Mouse (Mus musculus) embryonic facial prominence, embryonic 13.5 days (tissue): ENCODE results near the gene Gm8334. TPM values are rescaled to one million over a fixed set of nuclear protein-coding genes. Genes with fewer than 3 reads are reported as not detected.
"Not testable (repeated sequence)": the region's sequence is repeated elsewhere in the genome, so short reads cannot be mapped to it uniquely, and the experiment has no call there.

ENCODE experiments used
- ATAC-seq: fragments of 200-750 bp; cut with Nextera tagmentation; 2 replicates; pipeline ENCODE4 v1.8.0; 2017; ENCODE audit warnings: low read depth; ENCODE audit not compliant: insufficient number of reproducible peaks, insufficient read depth, low FRiP score, low TSS enrichment
- H3K27ac ChIP-seq: fragments of 300-500 bp; sonication (generic); 2 replicates; pipeline ENCODE4 v1.5.1; 2015; ENCODE audit warnings: moderate library complexity, mild to moderate bottlenecking, inconsistent platforms
- H3K27me3 ChIP-seq: fragments of 300-500 bp; sonication (generic); 2 replicates; pipeline ENCODE4 v1.6.1; 2015; ENCODE audit warnings: mild to moderate bottlenecking, inconsistent platforms
- H3K36me3 ChIP-seq: fragments of 300-500 bp; sonication (generic); 2 replicates; pipeline ENCODE4 v1.6.1; 2015; ENCODE audit warnings: mild to moderate bottlenecking, inconsistent platforms
- H3K4me1 ChIP-seq: fragments of 300-500 bp; sonication (generic); 2 replicates; pipeline ENCODE4 v1.6.1; 2015; ENCODE audit warnings: inconsistent platforms
- H3K4me2 ChIP-seq: fragments of 300-500 bp; sonication (generic); 2 replicates; pipeline ENCODE4 v1.6.1; 2015; ENCODE audit warnings: moderate library complexity, mild to moderate bottlenecking, inconsistent platforms
- H3K4me3 ChIP-seq: fragments of 300-500 bp; sonication (generic); 2 replicates; pipeline ENCODE4 v1.5.1; 2015; ENCODE audit warnings: mild to moderate bottlenecking, inconsistent platforms
- H3K9ac ChIP-seq: fragments of 300-500 bp; sonication (generic); 2 replicates; pipeline ENCODE4 v1.6.1; 2015; ENCODE audit warnings: mild to moderate bottlenecking, inconsistent platforms
- H3K9me3 ChIP-seq: fragments of 300-500 bp; sonication (generic); 2 replicates; pipeline ENCODE4 v1.6.1; 2016; ENCODE audit warnings: inconsistent platforms
- WGBS: fragments of 180-500 bp; shearing (Covaris S2); methylation state at CpG from one replicate; pipeline ENCODE4 v1.1.7; 2015; ENCODE audit warnings: mixed read lengths; 5-methylcytosine and 5-hydroxymethylcytosine counted together
- polyA plus RNA-seq: library from polyadenylated mRNA; unstranded; fragments of >200 nt; fragmentation: Nextera tagmentation; extraction: Ambion mirVana; gene quantifications from 2 replicates; pipeline ENCODE4 v1.2.1, GENCODE M21; 2015

Gm8334 gene
- polyA plus RNA-seq: not detected in 2 replicates

DNA sequence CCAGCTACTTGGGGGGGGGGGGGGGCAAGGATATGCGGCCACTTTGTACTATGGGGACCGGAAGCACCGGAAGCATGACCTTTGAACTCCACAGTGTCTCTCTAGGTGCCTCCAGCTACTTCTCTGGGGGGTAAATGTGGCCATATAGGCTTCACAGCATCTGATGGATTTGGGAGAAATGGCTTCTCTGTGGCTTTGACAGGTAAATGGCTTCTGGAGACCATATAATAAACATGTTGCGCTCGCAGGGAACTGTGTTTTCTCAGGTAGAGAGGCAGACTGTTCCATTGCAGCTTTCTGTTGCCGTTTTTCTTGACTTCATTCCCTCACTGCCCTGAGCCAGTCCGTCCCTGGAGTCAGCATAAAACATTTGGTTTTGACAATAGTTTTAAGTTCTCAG lies at the start of gene Gm8334:
Gm8334 (minus strand) TSS at position 101 of the 400 bp plus-strand sequence.
- not testable (repeated sequence) for H3K27ac ChIP-seq, H3K4me1 ChIP-seq, H3K9ac ChIP-seq, H3K4me3 ChIP-seq, H3K4me2 ChIP-seq, H3K27me3 ChIP-seq, H3K9me3 ChIP-seq, H3K36me3 ChIP-seq, ATAC-seq
- 86% methylated on average over 4 of the region's 7 CpGs for WGBS

DNA sequence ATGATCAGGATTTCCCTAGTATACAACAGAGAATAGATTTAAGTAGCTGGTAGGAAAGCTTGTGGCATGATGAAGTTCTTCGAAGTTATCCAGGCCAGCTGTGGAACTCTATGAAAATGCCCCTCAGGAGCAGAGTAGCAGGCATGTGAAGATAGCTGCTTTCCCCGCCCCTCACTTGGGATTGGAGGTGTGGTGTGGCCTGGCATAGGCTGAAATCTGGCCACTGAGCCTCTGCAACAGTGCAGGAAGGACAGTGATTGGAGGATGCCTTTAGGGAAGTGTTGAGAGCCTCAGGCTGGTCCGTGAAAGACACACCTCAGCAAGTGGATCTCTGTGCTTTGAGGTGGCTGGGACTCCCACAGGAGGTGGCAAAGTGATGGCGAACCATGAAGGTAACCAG lies 48.3 kb upstream of the Gm8334 start, which contains the start of gene Gm15127:
Gm15127 (plus strand) TSS at position 301 of the 400 bp plus-strand sequence.
- H3K36me3 ChIP-seq, H3K4me3 ChIP-seq, ATAC-seq, H3K9me3 ChIP-seq, H3K27me3 ChIP-seq, H3K27ac ChIP-seq, H3K4me2 ChIP-seq, H3K4me1 ChIP-seq, H3K9ac ChIP-seq: not testable (repeated sequence)
- WGBS: 80% methylated on average over 3 of the region's 4 CpGs

Other genes starting within 250 kb of the Gm8334 start
- gene Gm15114, start 126.2 kb downstream of the Gm8334 start, polyA plus RNA-seq: 0.18 TPM in 1 of 2 replicates, not detected in the other
- not detected in 2 replicates for gene Gm15127, start 48.4 kb upstream of the Gm8334 start, polyA plus RNA-seq
- gene Luzp4, start 242.5 kb upstream of the Gm8334 start, polyA plus RNA-seq: not detected in 2 replicates